Mouse (Mus musculus) lung, adult 2 months (tissue): ENCODE results near the gene Olfr1491.

ENCODE experiments used
- CTCF ChIP-seq: fragments of 200-500 bp; IDR thresholded peaks from 2 replicates; pipeline ENCODE4 v1.5.1; 2011; ENCODE audit warnings: mild to moderate bottlenecking, low read length, control low read depth; ENCODE audit not compliant: insufficient read depth
- POLR2A ChIP-seq: fragments of 200-500 bp; IDR thresholded peaks from 2 replicates; pipeline ENCODE4 v1.6.1; 2011; ENCODE audit warnings: low read depth, mild to moderate bottlenecking, control low read depth, low read length, borderline replicate concordance; ENCODE audit errors: extremely low read depth

DNA sequence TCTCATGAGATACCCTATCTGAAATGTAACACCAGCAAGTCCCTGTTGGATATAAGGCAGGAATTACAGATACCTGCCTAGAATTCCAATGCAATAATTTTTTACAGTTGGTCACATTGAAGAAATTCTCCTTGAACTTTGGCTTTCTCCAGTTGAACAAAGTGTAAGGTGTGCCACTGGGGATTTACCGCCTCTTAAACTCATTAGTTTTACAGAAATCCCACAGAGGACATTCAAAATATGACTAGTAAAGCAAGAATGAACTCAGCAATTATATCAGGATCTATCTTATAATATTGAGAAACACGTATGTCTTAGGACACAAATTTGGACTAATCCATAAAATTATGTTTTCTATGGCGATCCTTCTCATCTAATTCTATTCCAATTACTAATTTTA is at the start of gene Olfr1491:
- TF ChIP-seq CTCF, result no peak
- no peak for TF ChIP-seq POLR2A
